Mouse (Mus musculus): ENCODE results near the gene Gm7697.
"Not testable (repeated sequence)": the region's sequence is repeated elsewhere in the genome, so short reads cannot be mapped to it uniquely, and the experiment has no call there.

Gene Gm7697

DNA sequence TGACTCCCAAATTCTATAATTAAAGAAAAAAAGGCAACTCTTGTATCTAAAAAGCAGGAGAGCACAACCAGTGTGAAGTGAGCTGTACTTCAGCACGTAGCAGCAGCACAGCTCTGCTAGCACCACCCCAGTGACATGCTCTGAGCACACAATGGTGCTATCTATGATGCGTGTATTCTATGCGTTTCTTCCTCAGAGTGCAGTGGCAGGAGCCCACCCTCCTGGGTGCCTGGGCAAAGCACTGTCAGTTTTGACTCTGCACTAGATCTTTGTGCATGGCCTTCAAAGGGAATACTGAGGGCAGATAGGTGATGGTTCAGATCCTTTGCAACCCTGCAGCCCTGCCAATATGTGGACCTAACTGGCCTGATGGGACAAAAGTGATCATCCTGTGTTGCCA, at the start of gene Gm7697:
Gene Gm7697 (minus strand): TSS at position 101 of the 400 bp plus-strand sequence.
- CTCF ChIA-PET, POLR2A ChIA-PET: not testable (repeated sequence)

DNA sequence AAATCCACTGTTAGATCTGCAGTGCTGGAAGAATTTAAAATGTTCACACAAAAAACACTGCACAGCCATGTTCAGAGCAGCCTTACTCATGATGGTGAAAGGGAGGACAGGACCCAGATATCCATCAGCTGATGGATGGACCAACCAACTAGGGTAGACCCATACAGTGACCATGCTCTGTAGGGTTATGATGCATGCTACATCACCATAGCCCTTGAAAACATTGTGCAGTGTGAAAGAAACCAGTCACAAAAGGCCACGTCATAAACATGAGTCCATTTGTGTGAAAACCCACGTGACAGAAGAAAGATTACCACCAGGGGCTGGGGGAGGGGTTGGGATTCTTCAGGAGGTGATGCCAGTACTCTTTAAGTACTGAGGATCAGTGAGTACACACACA, 28.5 kb upstream of the Gm7697 start:
- POLR2A ChIA-PET = interaction anchor here in 1 of 4 experiments (0.9 kb wide), 1 partner anchor 152 kb away, joined by 3 read pairs; no protein-coding TSS in a partner anchor

DNA sequence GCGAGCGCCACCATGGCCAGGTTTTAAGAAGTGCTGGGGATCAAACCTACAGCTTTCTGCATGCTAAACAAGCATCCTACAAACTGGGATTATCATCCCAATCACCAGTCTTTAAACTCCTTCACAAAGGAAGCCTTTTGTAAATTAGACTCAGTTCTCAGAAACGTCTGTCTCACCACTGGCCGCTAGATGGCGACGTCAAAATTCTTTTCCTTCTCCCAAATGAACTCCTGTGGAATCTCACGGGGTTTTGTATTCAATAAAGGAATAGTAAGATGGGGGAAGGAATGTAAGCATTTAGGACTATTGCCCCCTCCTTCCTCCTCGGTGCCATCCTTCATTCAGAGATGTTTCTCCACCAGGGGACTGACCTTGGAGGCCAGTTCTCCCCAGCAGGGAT, 26.8 kb upstream of the Gm7697 start:
- POLR2A ChIA-PET = interaction anchor here in 1 of 4 experiments (1.0 to 1.5 kb wide), 2 partner anchors 76 to 154 kb away, joined by 3 to 4 read pairs; partner anchors contain the start of gene Zfp868
- CTCF ChIA-PET = interaction anchor here in 1 of 4 experiments (1.1 kb wide), 1 partner anchor 76 kb away, joined by 3 read pairs; the partner anchor contains the start of gene Zfp868

More for the DNA sequence above, 28.5 kb upstream of the Gm7697 start:
- CTCF ChIA-PET = not testable (repeated sequence)

DNA sequence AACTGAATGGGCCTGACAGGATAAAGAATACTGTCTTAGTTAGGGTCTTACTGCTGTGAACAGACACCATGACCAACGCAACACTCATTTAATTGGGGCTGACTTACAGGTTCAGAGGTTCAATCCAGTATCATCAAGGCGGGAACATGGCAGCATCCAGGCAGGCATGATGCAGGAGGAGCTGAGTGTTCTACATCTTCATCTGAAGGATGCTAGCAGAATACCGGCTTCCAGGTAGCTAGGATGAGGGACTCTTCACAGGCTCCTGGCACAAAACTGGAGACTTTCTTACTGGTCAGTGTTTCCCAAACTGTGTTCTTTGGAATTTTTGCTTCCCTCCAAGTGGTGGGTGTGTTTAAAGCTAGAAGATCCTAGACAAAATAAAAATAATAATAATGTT, 25.3 kb upstream of the Gm7697 start:
- ChIA-PET CTCF (interaction anchor here in 1 of 4 experiments (0.9 kb wide), 1 partner anchor 342 kb away, joined by 4 read pairs; no protein-coding TSS in a partner anchor), POLR2A (interaction anchor here in 2 of 4 experiments (0.6 to 1.1 kb wide), 5 partner anchors 77 to 332 kb away, joined by 3 to 5 read pairs (median 3); partner anchors contain the start of gene Zfp868 (in 1 of the 2))

DNA sequence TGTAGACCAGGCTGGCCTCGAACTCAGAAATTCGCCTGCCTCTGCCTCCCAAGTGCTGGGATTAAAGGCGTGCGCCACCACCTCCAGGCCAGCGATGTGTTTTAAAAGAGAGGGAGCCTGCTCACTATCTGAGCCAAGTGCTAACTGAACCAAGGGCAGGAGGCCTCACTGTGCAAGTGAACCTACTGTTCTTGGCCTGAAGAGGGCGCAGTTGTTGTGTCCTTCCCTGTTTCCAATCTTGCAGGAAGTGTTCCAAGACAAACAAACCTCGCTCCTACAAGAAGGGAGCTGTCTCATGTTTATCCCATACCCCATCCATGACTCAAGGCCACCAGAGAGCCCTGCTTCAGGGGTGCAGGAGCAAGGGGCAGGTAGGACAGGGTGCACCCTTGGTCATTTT, 24.4 kb upstream of the Gm7697 start:
- ChIA-PET POLR2A (interaction anchor here in 1 of 4 experiments (0.8 to 1.1 kb wide), 3 partner anchors 78 to 219 kb away, joined by 3 read pairs; partner anchors contain the start of gene Zfp868), CTCF (interaction anchor here in 2 of 4 experiments (0.6 to 0.9 kb wide), 5 partner anchors 9 to 343 kb away, joined by 3 to 4 read pairs (median 3); no protein-coding TSS in a partner anchor)

DNA sequence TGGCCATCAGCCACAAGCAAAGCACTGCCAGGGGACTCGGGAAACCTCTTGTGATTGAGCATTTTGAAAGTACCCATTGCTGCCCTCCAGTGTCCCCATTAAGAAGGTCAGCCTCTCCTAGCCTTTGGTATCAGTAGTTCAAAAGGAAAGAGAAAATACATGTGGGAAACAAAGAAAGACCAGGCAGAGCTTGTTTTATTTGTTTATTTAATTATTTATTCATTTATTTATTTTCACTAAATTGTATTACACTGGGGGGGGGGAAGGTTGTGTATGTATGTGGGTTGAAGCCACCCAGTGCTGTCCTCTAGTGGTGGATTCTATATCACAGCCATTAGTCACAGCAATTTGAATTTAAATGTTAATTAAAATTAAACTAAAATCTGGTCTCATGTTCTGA, 22.2 kb upstream of the Gm7697 start:
- POLR2A ChIA-PET = not testable (repeated sequence)
- CTCF ChIA-PET = interaction anchor here in 1 of 4 experiments (0.7 kb wide), 2 partner anchors 24 to 216 kb away, joined by 3 to 4 read pairs; no protein-coding TSS in a partner anchor

DNA sequence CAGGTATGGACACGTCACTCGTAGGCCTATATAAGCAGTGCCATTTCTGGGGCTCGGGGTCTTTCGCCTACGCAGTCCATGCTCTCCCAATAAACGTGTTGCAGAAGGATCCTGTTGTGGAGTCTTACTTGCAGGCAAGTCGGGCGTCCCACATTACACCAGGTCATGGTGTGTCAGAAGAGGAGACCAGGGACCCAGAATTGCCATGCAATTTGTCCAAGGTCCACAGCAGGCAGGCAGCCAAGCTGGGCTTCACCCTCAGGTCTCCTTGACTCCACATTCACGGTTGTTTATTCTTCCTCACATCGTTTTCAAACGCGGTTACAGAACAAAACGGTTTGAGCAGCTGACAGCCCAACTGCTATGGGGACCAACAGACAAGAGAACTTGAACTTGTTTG, 21.7 kb upstream of the Gm7697 start:
- CTCF ChIA-PET = interaction anchor here in 1 of 4 experiments (0.7 kb wide), 2 partner anchors 24 to 216 kb away, joined by 3 to 4 read pairs; no protein-coding TSS in a partner anchor
- POLR2A ChIA-PET = interaction anchor here in 1 of 4 experiments (0.6 to 0.7 kb wide), 2 partner anchors 74 to 710 kb away, joined by 3 read pairs; no protein-coding TSS in a partner anchor

DNA sequence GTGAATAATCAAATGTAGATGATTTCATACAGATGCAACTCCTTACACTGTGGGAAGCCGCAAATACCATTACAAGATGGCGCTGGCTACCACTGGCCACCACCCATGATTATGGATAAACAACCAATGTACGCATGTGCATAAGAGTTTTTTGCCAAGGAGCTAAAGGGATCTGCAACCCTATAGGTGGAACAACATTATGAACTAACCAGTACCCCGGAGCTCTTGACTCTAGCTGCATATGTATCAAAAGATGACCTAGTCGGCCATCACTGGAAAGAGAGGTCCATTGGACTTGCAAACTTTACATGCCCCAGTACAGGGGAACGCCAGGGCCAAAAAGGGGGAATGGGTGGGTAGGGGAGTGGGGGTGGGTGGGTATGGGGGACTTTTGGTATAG, 21.2 kb upstream of the Gm7697 start:
- POLR2A ChIA-PET = interaction anchor here in 1 of 4 experiments (0.6 to 0.7 kb wide), 2 partner anchors 74 to 709 kb away, joined by 3 read pairs; no protein-coding TSS in a partner anchor

DNA sequence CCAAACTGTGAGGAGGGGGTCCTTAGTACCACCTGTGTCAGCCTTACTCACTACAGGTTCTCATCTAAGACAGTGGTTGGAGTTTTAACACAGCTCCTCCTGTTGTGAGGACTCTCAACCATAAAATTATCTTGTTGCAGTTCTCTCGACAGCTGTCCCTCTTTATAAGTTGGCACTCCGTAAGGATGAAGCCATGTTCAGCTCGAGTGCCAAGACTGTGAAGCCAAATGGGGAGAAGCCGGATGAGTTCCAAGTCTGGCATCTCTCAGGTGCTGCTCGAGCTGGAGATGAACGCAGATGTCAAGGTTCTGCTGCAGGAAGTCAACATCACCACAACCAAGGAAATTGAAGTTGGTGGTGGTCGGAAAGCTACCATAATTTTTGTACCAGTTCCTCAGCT, 18.0 kb upstream of the Gm7697 start:
- POLR2A ChIA-PET = not testable (repeated sequence)

More for the DNA sequence above, 21.2 kb upstream of the Gm7697 start:
- CTCF ChIA-PET = not testable (repeated sequence)

DNA sequence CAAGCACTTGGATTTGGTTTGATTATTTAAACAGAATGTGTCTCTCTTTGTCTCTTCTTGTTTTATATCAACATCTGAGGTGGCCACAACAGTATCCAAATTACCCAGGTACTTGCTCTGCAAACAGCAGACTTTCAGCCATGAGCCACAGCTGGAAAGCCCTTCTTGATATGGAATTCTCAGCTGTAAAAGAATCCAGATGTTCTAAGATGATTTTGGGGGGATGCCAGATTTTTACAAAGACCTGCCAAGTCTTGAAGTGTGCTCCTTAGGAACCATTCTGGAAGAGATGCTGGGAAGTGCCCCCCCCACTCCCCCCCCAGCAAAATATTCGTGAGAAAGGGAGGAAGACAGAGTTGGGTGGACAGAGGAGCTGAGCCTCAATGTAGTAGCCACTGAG, 17.6 kb upstream of the Gm7697 start:
- POLR2A ChIA-PET = interaction anchor here in 1 of 4 experiments (0.7 kb wide), 1 partner anchor 501 kb away, joined by 3 read pairs; no protein-coding TSS in a partner anchor
- CTCF ChIA-PET = not testable (repeated sequence)

More for the DNA sequence above, 18.0 kb upstream of the Gm7697 start:
- CTCF ChIA-PET = not testable (repeated sequence)

DNA sequence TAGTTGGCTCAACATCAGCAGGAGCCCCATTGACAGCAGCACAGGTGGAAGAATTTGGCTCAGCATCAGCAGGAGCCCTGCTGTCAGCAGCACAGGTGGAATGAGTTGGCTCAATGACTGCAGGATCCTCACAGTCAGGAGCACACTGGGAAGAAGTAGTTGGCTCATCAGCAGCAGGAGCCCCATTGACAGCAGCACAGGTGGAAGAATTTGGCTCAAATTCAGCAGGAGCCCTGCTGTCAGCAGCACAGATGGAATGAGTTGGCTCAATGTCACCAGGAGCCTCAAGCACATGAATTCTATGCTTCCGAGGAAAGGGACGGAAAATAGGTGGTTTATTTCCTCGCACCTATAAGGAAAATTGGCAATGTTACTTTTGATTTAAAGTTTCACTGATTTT, 47.8 kb downstream of the Gm7697 start:
- POLR2A ChIA-PET, CTCF ChIA-PET: not testable (repeated sequence)

DNA sequence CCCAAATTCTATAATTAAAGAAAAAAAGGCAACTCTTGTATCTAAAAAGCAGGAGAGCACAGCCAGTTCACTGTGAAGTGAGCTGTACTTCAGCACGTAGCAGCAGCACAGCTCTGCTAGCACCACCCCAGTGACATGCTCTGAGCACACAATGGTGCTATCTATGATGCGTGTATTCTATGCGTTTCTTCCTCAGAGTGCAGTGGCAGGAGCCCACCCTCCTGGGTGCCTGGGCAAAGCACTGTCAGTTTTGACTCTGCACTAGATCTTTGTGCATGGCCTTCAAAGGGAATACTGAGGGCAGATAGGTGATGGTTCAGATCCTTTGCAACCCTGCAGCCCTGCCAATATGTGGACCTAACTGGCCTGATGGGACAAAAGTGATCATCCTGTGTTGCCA, 69.3 kb downstream of the Gm7697 start, which contains the start of gene Gm9495:
Gene Gm9495 (minus strand): TSS at position 101 of the 400 bp plus-strand sequence.
- CTCF ChIA-PET = not testable (repeated sequence)

More for the DNA sequence above, 69.3 kb downstream of the Gm7697 start, which contains the start of gene Gm9495:
- POLR2A ChIA-PET = not testable (repeated sequence)
